Mouse (Mus musculus): Measurements from ENCODE around the gene Mrpl37. TPM values are rescaled to one million over a fixed set of nuclear protein-coding genes. Genes with fewer than 3 reads are reported as not detected.

Mrpl37 gene
- polyA plus RNA-seq, 2 experiments: 104 to 105 TPM

GRCm38 (mm10) chr4:107013817-107014260 is 52.8 kb downstream of the Mrpl37 start:
- no peak overlapping the region for H3K9ac ChIP-seq (ENCODE audit: low read depth, low read length, severe bottlenecking)
- DNase-seq (ENCODE audit: low spot score): no peak
- H3K27me3 ChIP-seq (ENCODE audit: control insufficient read depth, insufficient read depth, low read length): no peaks in the 10 kb centered on the region
- peaks cover 65% of the 10 kb centered on the region for H3K4me1 ChIP-seq (ENCODE audit: control insufficient read depth, insufficient read depth, low read length)
- peak overlapping the region; percentile 48; the same call in 1 of the 2 replicates for H3K27ac ChIP-seq (replicated peaks; ENCODE audit: low read depth, low read length)
- no peak overlapping the region for H3K4me2 ChIP-seq (replicated peaks; ENCODE audit: low read depth, low read length, severe bottlenecking)
- no peak for TF ChIP-seq POLR2A (IDR thresholded peaks at IDR 0.05; ENCODE audit: borderline replicate concordance, extremely low read depth, insufficient read depth, insufficient read length)
- H3K4me3 ChIP-seq (replicated peaks; ENCODE audit: low read length): no peak overlapping the region
- 61% methylated on average over 9 of the region's 9 CpGs for WGBS
- peaks cover 25% of the 10 kb centered on the region for H3K36me3 ChIP-seq (ENCODE audit: control insufficient read depth, insufficient read depth, low read length)
- no peak for ATAC-seq (ENCODE audit: low FRiP score, low read depth)
- no peaks in the 10 kb centered on the region for H3K9me3 ChIP-seq (ENCODE audit: control insufficient read depth, low read length)

- Histone ChIP-seq H3K4me2 (replicated peaks; ENCODE audit: low read depth, low read length, severe bottlenecking) (no peak overlapping the region), H3K36me3 (ENCODE audit: control insufficient read depth, insufficient read depth, low read length) (peaks cover 25% of the 10 kb centered on the region), H3K9me3 (ENCODE audit: control insufficient read depth, low read length) (no peaks in the 10 kb centered on the region), H3K4me1 (ENCODE audit: control insufficient read depth, insufficient read depth, low read length) (peaks cover 59% of the 10 kb centered on the region), H3K27ac (replicated peaks; ENCODE audit: low read depth, low read length) (peak overlapping the region; percentile 55), H3K27me3 (ENCODE audit: control insufficient read depth, insufficient read depth, low read length) (no peaks in the 10 kb centered on the region), H3K9ac (ENCODE audit: low read depth, low read length, severe bottlenecking) (no peak overlapping the region), H3K4me3 (replicated peaks; ENCODE audit: low read length) (no peak overlapping the region)
- WGBS: 52% methylated on average over 6 of the region's 6 CpGs
- TF ChIP-seq POLR2A (IDR thresholded peaks at IDR 0.05; ENCODE audit: borderline replicate concordance, extremely low read depth, insufficient read depth, insufficient read length): no peak
- no peak for DNase-seq (ENCODE audit: low spot score)
- ATAC-seq (ENCODE audit: low FRiP score, low read depth): no peak
Measured at GRCm38 (mm10) chr4:107013119-107013816, 53.4 kb downstream of the Mrpl37 start.

- Histone ChIP-seq H3K4me3 (replicated peaks; ENCODE audit: low read length) (no peak overlapping the region), H3K9me3 (ENCODE audit: control insufficient read depth, low read length) (no peaks in the 10 kb centered on the region), H3K9ac (ENCODE audit: low read depth, low read length, severe bottlenecking) (no peak overlapping the region), H3K27me3 (ENCODE audit: control insufficient read depth, insufficient read depth, low read length) (no peaks in the 10 kb centered on the region), H3K4me1 (ENCODE audit: control insufficient read depth, insufficient read depth, low read length) (peaks cover 52% of the 10 kb centered on the region), H3K4me2 (replicated peaks; ENCODE audit: low read depth, low read length, severe bottlenecking) (no peak overlapping the region), H3K36me3 (ENCODE audit: control insufficient read depth, insufficient read depth, low read length) (peaks cover 25% of the 10 kb centered on the region), H3K27ac (replicated peaks; ENCODE audit: low read depth, low read length) (peak overlapping the region; percentile 55)
- no peak for DNase-seq (ENCODE audit: low spot score)
- WGBS: 79% methylated on average over 3 of the region's 3 CpGs
- no peak for ATAC-seq (ENCODE audit: low FRiP score, low read depth)
- TF ChIP-seq POLR2A (IDR thresholded peaks at IDR 0.05; ENCODE audit: borderline replicate concordance, extremely low read depth, insufficient read depth, insufficient read length): no peak
Measured at GRCm38 (mm10) chr4:107012574-107012973, 54.1 kb downstream of the Mrpl37 start.

- ATAC-seq (ENCODE audit: low FRiP score, low read depth) (no peak), DNase-seq (ENCODE audit: low spot score) (no peak)
- TF ChIP-seq POLR2A (IDR thresholded peaks at IDR 0.05; ENCODE audit: borderline replicate concordance, extremely low read depth, insufficient read depth, insufficient read length): no peak
- Histone ChIP-seq H3K4me1 (ENCODE audit: control insufficient read depth, insufficient read depth, low read length) (peaks cover 47% of the 10 kb centered on the region), H3K27ac (replicated peaks; ENCODE audit: low read depth, low read length) (peak overlapping the region; percentile 55), H3K4me3 (replicated peaks; ENCODE audit: low read length) (no peak overlapping the region), H3K27me3 (ENCODE audit: control insufficient read depth, insufficient read depth, low read length) (no peaks in the 10 kb centered on the region), H3K9me3 (ENCODE audit: control insufficient read depth, low read length) (no peaks in the 10 kb centered on the region), H3K36me3 (ENCODE audit: control insufficient read depth, insufficient read depth, low read length) (peaks cover 26% of the 10 kb centered on the region), H3K9ac (ENCODE audit: low read depth, low read length, severe bottlenecking) (no peak overlapping the region), H3K4me2 (replicated peaks; ENCODE audit: low read depth, low read length, severe bottlenecking) (no peak overlapping the region)
- WGBS: 63% methylated on average over 13 of the region's 13 CpGs
Measured at GRCm38 (mm10) chr4:107012005-107012478, 54.6 kb downstream of the Mrpl37 start.

GRCm38 (mm10) chr4:107011325-107012004 is 55.2 kb downstream of the Mrpl37 start:
- H3K27ac ChIP-seq (replicated peaks; ENCODE audit: low read depth, low read length): no peak overlapping the region
- ATAC-seq (ENCODE audit: low FRiP score, low read depth): no peak
- TF ChIP-seq POLR2A (IDR thresholded peaks at IDR 0.05; ENCODE audit: borderline replicate concordance, extremely low read depth, insufficient read depth, insufficient read length): no peak
- H3K9ac ChIP-seq (ENCODE audit: low read depth, low read length, severe bottlenecking): no peak overlapping the region
- no peak overlapping the region for H3K4me3 ChIP-seq (replicated peaks; ENCODE audit: low read length)
- peaks cover 41% of the 10 kb centered on the region for H3K4me1 ChIP-seq (ENCODE audit: control insufficient read depth, insufficient read depth, low read length)
- peaks cover 28% of the 10 kb centered on the region for H3K36me3 ChIP-seq (ENCODE audit: control insufficient read depth, insufficient read depth, low read length)
- WGBS: 80% methylated on average over 8 of the region's 8 CpGs
- no peaks in the 10 kb centered on the region for H3K9me3 ChIP-seq (ENCODE audit: control insufficient read depth, low read length)
- H3K27me3 ChIP-seq (ENCODE audit: control insufficient read depth, insufficient read depth, low read length): no peaks in the 10 kb centered on the region
- DNase-seq (ENCODE audit: low spot score): no peak
- no peak overlapping the region for H3K4me2 ChIP-seq (replicated peaks; ENCODE audit: low read depth, low read length, severe bottlenecking)
